Mouse (Mus musculus) kidney, adult 2 months (tissue): ENCODE measurements around the gene Trp53i11.

Source experiments
- CTCF ChIP-seq: fragments of 200-500 bp; conservative IDR thresholded peaks from 2 replicates; pipeline ENCODE4 v1.5.1; 2011; ENCODE audit warnings: low read depth, mild to moderate bottlenecking, control low read depth, low read length, moderate library complexity, mixed read lengths; ENCODE audit not compliant: insufficient read depth, insufficient read length
- POLR2A ChIP-seq: fragments of 200-500 bp; IDR thresholded peaks from one replicate; pipeline ENCODE4 v1.6.1; 2011; ENCODE audit warnings: low read depth, low read length, control low read depth

DNA sequence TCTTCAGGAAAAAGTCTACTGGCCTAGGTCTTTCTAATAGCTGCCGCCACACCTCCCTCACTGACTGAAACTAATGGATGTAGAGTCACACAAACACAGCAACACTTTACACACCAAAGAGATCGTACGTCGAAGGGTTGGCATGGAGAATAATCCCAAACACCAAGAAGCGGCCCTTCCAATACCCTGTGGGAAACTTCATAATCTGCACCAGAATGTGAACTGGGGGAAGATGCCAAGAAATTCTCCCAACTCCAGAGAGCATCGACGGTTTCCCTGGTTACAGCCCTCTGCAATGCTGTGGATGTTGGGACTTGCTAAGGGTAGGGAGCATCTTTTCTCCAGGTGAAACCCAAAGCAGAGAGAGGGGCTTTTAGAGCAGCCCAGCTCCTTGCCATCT, 63.3 kb downstream of the Trp53i11 start:
- TF ChIP-seq POLR2A (no peak), CTCF (no peak)
